Mouse (Mus musculus): ENCODE results near the gene Aox3. TPM values are rescaled to one million over a fixed set of nuclear protein-coding genes. Genes with fewer than 3 reads are reported as not detected.

Aox3 gene
- 1 to 10 TPM in 2 of 4 experiments, under 1 TPM in 2; 0.73 to 2.0 (median 1.4) TPM for total RNA-seq (2022)

- DNase-seq (ENCODE audit: low spot score in 2 of 2) = peak; percentile 75 to 77
Measured at GRCm38 (mm10) chr1:58112880-58113279, at the start of gene Aox3. Gene Aox3 (plus strand): TSS chr1:58113130.

DNA sequence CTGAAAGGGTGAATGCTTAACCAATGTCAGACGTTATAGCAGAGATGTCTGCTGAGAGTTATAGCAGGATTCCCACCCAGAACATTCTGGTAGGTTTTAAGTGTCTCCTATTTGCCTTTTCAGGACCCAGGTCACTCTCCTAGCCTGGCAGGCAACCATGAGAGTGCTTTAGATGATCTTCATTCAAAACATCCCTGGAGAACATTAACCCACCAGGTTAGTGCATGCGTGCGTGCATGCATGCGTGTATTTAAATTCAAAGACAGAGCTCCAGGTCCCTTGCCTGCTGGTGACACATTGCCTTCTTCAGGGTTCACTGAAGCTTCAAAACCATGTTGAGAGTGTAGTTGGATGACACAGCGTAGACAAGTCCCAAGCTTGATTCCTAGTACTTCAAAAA, 47.8 kb upstream of the Aox3 start:
- DNase-seq (ENCODE audit: low spot score in 2 of 2) = no peak

DNA sequence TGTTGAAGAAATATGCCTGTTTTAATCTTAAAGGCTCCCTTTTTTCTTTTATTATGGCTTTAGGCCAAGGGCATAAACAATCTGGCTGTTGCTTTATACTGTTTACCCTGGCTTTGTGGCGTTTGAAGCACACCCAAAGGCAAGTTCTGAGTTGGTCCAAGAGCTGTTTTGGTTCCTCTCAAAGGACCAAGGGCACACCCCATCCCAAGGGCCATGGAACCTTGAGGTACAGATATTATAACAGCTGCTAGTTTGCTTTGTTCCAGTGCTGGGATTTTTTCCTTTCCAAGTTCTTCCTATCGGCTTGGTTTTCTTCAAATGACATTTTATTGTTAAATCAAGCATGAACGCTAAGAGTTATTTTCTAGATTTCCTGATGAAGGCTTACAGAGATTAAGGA, 47.3 kb upstream of the Aox3 start:
- DNase-seq (ENCODE audit: low spot score in 2 of 2) = no peak

DNA sequence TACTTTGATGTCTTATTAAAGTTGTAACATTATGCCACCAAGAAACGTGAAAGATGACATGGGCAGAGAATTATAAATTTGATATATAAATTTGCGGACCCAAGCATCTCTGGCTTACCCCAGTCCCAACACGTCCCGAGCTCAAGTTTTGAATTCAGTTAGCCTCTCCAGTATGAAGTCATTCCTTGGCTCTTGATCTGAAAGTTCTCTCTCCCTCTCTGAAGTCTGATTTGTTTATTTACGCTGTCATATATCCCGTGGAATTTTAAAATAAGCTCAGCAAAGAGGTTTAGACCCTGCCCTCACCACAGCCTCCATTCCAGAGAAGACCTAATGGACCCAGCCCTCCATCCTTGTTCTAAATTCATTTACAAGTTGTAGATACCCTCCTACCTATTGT, 43.7 kb upstream of the Aox3 start:
- no peak for DNase-seq (ENCODE audit: low spot score in 2 of 2)

DNA sequence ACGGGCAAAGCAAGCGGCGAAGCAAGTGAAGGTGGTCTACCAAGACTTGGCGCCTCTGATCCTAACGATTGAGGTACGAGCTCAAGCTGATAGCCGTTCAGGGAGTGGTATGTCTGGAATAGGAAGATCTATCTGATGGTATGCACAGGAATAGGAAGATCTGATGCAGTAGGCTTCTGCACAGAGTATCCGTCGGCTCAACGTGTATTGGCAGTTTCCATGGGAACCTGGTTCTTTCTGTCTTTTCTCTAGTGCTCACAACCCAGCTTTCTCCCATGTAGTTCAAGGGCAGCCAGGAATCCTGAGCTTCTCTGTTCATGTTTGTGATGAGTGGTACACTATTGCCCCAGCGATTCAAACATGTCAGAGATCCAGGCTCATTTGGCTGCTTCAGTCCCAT, 42.8 kb upstream of the Aox3 start:
- no peak for DNase-seq (ENCODE audit: low spot score in 2 of 2)

DNA sequence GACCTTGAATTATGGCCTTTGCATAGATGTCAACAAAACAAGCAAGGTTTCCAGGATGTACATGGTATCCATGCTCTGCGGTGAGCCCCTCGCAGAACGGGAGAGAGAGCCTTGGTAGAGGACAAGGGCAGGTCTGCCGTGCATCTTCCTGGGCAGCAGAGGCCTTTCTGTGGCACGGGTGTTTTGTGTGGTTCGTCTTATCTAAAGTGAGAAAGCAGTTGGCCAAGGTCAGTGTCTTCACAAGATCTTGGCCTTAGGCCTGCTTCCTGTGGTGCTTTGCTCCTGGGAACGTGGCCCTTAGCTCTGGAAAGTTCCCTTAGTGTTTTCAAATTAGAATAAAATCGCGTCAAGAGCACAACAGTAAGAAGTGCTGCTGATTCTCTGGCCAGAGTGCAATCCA, 41.9 kb upstream of the Aox3 start:
- DNase-seq (ENCODE audit: low spot score in 2 of 2) = no peak

- DNase-seq (ENCODE audit: low spot score in 2 of 2) = no peak
Measured at GRCm38 (mm10) chr1:58071509-58071908, 41.4 kb upstream of the Aox3 start.

DNA sequence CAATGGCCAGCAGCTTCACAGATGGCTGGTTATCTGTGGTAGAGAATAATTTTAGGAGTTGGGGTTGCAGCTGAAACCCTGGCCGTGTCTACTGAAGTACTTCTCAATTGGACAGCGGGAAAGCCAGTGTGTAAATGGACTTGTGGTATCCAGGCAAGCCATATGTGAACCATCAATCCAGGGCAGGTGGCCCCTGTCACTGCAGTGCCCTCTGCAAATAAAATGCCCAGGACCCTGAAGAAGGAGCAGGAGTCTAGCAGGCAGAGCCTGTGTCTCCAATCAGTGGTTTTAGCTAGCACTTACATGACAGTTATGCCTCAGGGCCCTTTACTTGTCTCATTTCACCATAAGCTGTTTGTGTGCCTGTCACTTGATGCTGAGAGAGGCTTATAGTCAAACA, 40.5 kb upstream of the Aox3 start:
- DNase-seq (ENCODE audit: low spot score in 2 of 2) = no peak

DNA sequence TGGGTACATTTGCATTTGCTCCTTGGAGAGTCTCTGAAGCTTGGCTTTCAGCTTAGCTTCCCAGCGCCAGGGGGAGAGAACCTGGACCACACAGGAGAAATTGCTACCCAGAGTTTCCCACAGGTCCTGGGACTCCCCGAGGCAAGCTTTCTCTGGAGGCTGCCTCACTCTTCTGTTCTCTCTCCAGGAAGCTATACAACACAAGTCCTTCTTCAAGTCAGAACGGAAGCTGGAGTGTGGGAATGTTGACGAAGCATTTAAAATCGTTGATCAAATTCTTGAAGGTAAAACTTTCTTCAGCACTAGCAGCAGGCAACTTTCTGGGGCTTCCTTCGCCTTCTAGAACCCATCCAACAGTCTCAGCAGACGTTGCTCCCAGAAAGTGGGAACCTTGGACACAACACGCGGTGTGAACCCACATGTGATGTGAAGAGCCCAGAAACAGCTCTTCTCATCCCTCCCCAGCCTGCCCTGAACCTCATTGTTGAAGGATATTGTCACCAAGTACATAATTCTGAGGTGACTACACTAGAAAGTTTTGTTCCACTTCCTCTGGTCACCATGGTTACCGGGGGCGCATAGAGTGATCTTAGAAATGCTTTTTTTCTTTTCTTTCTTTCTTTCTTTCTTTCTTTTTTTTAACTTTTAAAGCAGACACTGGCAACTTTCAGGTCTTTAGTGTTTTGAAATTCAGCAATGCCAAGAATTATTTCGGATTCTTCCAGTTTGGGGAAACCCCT, 39.8 kb upstream of the Aox3 start:
- DNase-seq (ENCODE audit: low spot score in 2 of 2) = no peak

- no peak for DNase-seq (ENCODE audit: low spot score in 2 of 2)
Measured at GRCm38 (mm10) chr1:58074266-58074665, 38.7 kb upstream of the Aox3 start.

- DNase-seq (ENCODE audit: low spot score in 2 of 2) = no peak
Measured at GRCm38 (mm10) chr1:58077882-58078281, 35.0 kb upstream of the Aox3 start.

- no peak for DNase-seq (ENCODE audit: low spot score in 2 of 2)
Measured at GRCm38 (mm10) chr1:58078390-58078789, 34.5 kb upstream of the Aox3 start.

DNA sequence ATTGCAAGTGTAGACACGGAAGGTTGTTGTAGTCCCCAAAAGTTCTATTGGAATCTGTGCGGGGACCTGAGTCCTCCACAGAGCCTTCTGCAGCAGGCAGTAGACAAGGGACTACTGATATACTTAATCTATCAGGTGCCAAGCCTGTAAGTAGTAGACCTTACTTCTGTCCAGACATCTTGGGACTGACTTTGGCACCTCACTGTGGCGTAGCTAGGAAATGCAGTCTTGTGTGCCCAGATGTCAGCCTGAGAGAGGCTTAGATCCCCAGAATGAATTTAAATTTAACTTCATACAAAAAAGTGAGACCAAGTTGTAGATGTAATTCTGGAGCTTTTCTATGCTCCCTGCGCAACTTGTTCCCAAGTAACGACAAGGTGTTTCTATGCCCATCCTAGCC, 33.2 kb upstream of the Aox3 start:
- DNase-seq (ENCODE audit: low spot score in 2 of 2) = no peak

DNA sequence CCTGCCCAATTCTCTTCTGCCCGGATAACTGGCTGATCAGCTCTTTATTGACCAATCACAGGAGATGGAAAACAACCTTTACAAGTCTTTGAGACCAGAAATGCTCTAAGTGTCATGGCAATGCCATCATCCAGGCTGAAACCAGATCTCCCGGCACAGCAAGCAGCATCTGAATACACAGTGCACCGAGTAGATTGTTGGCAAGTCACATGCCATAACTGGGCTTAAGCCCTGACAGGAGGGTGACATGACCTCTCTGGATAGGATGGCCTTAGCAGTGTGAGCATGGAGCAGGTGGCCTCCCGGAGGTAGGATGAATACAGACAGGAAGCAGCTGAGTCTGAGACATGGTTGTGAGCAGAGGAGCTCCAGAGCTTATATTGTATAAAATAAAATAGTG, 32.5 kb upstream of the Aox3 start:
- no peak for DNase-seq (ENCODE audit: low spot score in 2 of 2)

DNA sequence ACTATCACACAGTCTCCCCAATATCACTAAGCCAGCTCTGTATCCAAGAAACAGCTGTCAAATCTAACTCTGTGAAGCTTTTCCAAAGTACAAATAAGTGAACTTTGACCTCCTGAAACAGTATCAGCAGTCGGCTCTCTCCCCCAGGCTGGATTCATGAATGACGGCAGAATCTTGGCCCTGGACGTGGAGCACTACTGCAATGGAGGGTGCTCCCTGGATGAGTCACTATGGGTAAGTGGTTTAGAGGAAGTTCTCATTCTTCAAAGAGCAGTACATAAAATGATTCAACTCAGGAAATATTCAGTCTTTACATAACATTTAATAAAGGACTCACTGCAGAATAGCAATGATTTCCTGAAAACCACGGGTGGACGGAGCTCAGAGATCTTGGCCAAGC, 31.6 kb upstream of the Aox3 start:
- DNase-seq (ENCODE audit: low spot score in 2 of 2) = no peak

- DNase-seq (ENCODE audit: low spot score in 2 of 2) = peak in 1 of 2 experiments; percentile 25
Measured at GRCm38 (mm10) chr1:58089316-58089715, 23.6 kb upstream of the Aox3 start.

DNA sequence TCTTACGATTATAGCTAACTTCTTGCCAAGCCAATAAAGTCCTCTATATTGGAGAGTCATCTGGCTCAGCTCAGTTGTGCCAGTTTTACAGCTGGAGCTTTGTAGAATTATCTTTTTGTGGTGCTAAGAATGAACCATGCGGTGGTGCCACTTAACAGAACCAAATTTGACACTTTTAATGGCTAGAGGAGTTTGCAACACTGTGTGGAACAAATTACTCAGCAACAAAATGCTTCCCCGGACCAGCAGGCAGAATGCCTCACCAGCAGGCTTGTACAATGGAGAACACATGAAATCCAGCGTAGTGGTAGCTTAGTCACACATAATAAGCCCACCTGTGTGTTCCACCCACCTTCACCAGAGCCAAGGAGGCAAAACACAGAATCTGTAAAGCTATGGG, 22.7 kb upstream of the Aox3 start:
- no peak for DNase-seq (ENCODE audit: low spot score in 2 of 2)

GRCm38 (mm10) chr1:58091213-58091612, 21.7 kb upstream of the Aox3 start:
- DNase-seq (ENCODE audit: low spot score in 2 of 2) = no peak

- no peak for DNase-seq (ENCODE audit: low spot score in 2 of 2)
Measured at GRCm38 (mm10) chr1:58091992-58092560, 20.9 kb upstream of the Aox3 start.

- no peak for DNase-seq (ENCODE audit: low spot score in 2 of 2)
Measured at GRCm38 (mm10) chr1:58097338-58097737, 15.6 kb upstream of the Aox3 start.

- DNase-seq (ENCODE audit: low spot score in 2 of 2) = no peak
Measured at GRCm38 (mm10) chr1:58099119-58099518, 13.8 kb upstream of the Aox3 start.

- DNase-seq (ENCODE audit: low spot score in 2 of 2) = no peak
Measured at GRCm38 (mm10) chr1:58101531-58102146, 11.3 kb upstream of the Aox3 start.

- DNase-seq (ENCODE audit: low spot score in 2 of 2) = no peak
Measured at GRCm38 (mm10) chr1:58102494-58102893, 10.4 kb upstream of the Aox3 start.
